Mouse (Mus musculus): ENCODE results near the gene Mospd3.
A peak's percentile ranks its signal among the peaks of the same experiment; 100 is the strongest.

Mospd3 gene

GRCm38 (mm10) chr5:137600619-137601364 is at the start of gene Mospd3:
Gene Mospd3, minus strand, starts transcription at chr5:137601058.
- peak; percentile 98 for DNase-seq

- DNase-seq, result no peak
Observed at GRCm38 (mm10) chr5:137649669-137650571, 49.1 kb upstream of the Mospd3 start.

- DNase-seq, result no peak
Observed at GRCm38 (mm10) chr5:137649251-137649650, 48.4 kb upstream of the Mospd3 start.

- no peak for DNase-seq
Observed at GRCm38 (mm10) chr5:137647827-137648601, 47.2 kb upstream of the Mospd3 start.

- peak; percentile 41 for DNase-seq
Observed at GRCm38 (mm10) chr5:137645652-137646091, 44.8 kb upstream of the Mospd3 start, which contains the start of gene Irs3. Gene Irs3, minus strand, starts transcription at chr5:137645714.

- peak; percentile 45 for DNase-seq
Observed at GRCm38 (mm10) chr5:137645091-137645651, 44.3 kb upstream of the Mospd3 start.

GRCm38 (mm10) chr5:137644484-137644883 is 43.6 kb upstream of the Mospd3 start:
- no peak for DNase-seq

GRCm38 (mm10) chr5:137642886-137643285 is 42.0 kb upstream of the Mospd3 start:
- no peak for DNase-seq

GRCm38 (mm10) chr5:137641054-137641453 is 40.2 kb upstream of the Mospd3 start, which contains the start of gene Sap25:
Gene Sap25, plus strand, starts transcription at chr5:137641334.
- no peak for DNase-seq

GRCm38 (mm10) chr5:137639472-137639871 is 38.6 kb upstream of the Mospd3 start:
- no peak for DNase-seq

GRCm38 (mm10) chr5:137633397-137634084 is 32.7 kb upstream of the Mospd3 start:
- no peak for DNase-seq

- DNase-seq, result no peak
Observed at GRCm38 (mm10) chr5:137631591-137631990, 30.7 kb upstream of the Mospd3 start.

- DNase-seq, result no peak
Observed at GRCm38 (mm10) chr5:137631171-137631570, 30.3 kb upstream of the Mospd3 start.

GRCm38 (mm10) chr5:137630602-137631001 is 29.7 kb upstream of the Mospd3 start:
- no peak for DNase-seq

- DNase-seq, result no peak
Observed at GRCm38 (mm10) chr5:137629906-137630545, 29.2 kb upstream of the Mospd3 start.

GRCm38 (mm10) chr5:137629306-137629721 is 28.5 kb upstream of the Mospd3 start:
- peak; percentile 82 for DNase-seq

- DNase-seq, result peak; percentile 100
Observed at GRCm38 (mm10) chr5:137628498-137629305, 27.8 kb upstream of the Mospd3 start, which contains the start of the genes Fbxo24, Lrch4 and Gm20605. Gene Fbxo24, minus strand, starts transcription at chr5:137629002. Gene Lrch4, plus strand, starts transcription at chr5:137629121. Gene Gm20605, plus strand, starts transcription at chr5:137629175.

- no peak for DNase-seq
Observed at GRCm38 (mm10) chr5:137627991-137628390, 27.1 kb upstream of the Mospd3 start.

GRCm38 (mm10) chr5:137623937-137624530 is 23.2 kb upstream of the Mospd3 start:
- DNase-seq, result no peak

- DNase-seq, result no peak
Observed at GRCm38 (mm10) chr5:137615347-137615746, 14.5 kb upstream of the Mospd3 start.

Measured in embryo, embryonic 11 days (tissue).